Mouse (Mus musculus) embryonic facial prominence, embryonic 10.5 days (tissue): ENCODE data around the gene Ctnna3. TPM values are rescaled to one million over a fixed set of nuclear protein-coding genes. Genes with fewer than 3 reads are reported as not detected.
"Not testable (repeated sequence)": the region's sequence is repeated elsewhere in the genome, so short reads cannot be mapped to it uniquely, and the experiment has no call there.

Experiments used
- DNase-seq: peaks from one replicate; pipeline ENCODE4 v3.0.0-alpha.2; 2017; ENCODE audit warnings: low spot score
- H3K27ac ChIP-seq: fragments of 300-500 bp; sonication (generic); replicated peaks from 2 replicates; pipeline ENCODE4 v1.5.1; 2016; ENCODE audit warnings: mild to moderate bottlenecking
- H3K27me3 ChIP-seq: fragments of 300-500 bp; sonication (generic); replicated peaks from 2 replicates; pipeline ENCODE4 v1.6.1; 2016; ENCODE audit warnings: low read depth, mild to moderate bottlenecking; ENCODE audit not compliant: poor library complexity, severe bottlenecking
- H3K36me3 ChIP-seq: fragments of 300-500 bp; sonication (generic); replicated peaks from 2 replicates; pipeline ENCODE4 v1.6.1; 2016; ENCODE audit warnings: mild to moderate bottlenecking, moderate library complexity
- H3K4me1 ChIP-seq: fragments of 300-500 bp; sonication (generic); 2 replicates; pipeline ENCODE4 v1.6.1; 2016
- H3K4me3 ChIP-seq: fragments of 300-500 bp; sonication (generic); 2 replicates; pipeline ENCODE4 v1.5.1; 2016; ENCODE audit warnings: mild to moderate bottlenecking, moderate library complexity
- H3K9me3 ChIP-seq: fragments of 300-500 bp; sonication (generic); 2 replicates; pipeline ENCODE4 v1.6.1; 2016; ENCODE audit warnings: mild to moderate bottlenecking
- WGBS: fragments of 180-500 bp; shearing (Covaris S2); methylation state at CpG from one replicate; pipeline ENCODE4 v1.1.7; 2016; 5-methylcytosine and 5-hydroxymethylcytosine counted together
- polyA plus RNA-seq: library from polyadenylated mRNA; unstranded; fragments of >200 nt; fragmentation: Nextera tagmentation; extraction: Ambion mirVana; gene quantifications from 2 replicates; pipeline ENCODE4 v1.2.1, GENCODE M21; 2016

Ctnna3 gene
- polyA plus RNA-seq, 1 experiment from 2014 or later = 0.22 TPM

DNA sequence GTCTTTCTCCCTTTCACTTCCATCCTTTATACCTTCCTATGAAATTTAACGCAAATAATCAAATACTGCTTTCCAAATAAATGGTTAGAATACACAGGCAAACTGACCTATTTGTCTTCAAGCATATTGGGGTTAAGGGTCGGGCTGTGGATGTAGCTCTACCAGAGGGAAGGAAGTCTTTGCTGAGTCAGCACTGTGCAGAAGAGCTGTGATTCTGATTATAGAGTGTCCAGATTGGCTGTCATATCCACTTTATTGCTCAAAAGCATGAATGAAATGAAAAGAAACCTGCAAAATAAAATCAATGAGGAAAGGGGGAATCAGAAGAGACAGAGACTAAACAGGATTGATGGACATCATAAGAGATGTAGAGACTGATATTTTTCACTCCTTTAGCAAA lies 1280.1 kb downstream of the Ctnna3 start:
- no peaks in the 10 kb centered on the region for H3K9me3 ChIP-seq
- H3K4me3 ChIP-seq = no peak overlapping the region
- no peak overlapping the region for H3K27ac ChIP-seq
- DNase-seq = no peak
- no peaks in the 10 kb centered on the region for H3K36me3 ChIP-seq
- H3K4me1 ChIP-seq = no peaks in the 10 kb centered on the region
- WGBS = 82% methylated on average over 2 of the region's 2 CpGs
- H3K27me3 ChIP-seq = no peaks in the 10 kb centered on the region

DNA sequence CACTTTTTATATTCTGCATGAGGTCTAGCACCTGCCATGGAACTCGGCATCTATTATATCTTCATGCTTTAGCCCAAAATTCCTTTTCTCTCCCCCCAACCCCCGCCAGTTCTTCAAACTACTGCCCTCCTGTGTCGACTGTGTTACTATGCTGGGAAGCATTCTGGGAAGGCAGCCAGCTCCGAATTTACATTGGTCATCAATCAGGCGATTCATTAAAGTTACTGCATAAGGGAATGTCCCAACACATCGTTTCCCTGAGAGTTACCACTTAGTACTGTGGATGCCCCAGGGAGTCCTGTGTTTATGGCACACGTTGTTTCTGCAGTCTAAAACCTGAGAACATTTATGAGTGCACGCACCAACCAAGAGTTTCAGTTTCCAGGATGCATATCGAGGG lies 1288.1 kb downstream of the Ctnna3 start:
- H3K4me3 ChIP-seq = no peak overlapping the region
- H3K36me3 ChIP-seq = no peaks in the 10 kb centered on the region
- 84% methylated on average over 9 of the region's 9 CpGs for WGBS
- H3K27me3 ChIP-seq = no peaks in the 10 kb centered on the region
- H3K4me1 ChIP-seq = no peaks in the 10 kb centered on the region
- H3K9me3 ChIP-seq = no peaks in the 10 kb centered on the region
- no peak overlapping the region for H3K27ac ChIP-seq
- no peak for DNase-seq

DNA sequence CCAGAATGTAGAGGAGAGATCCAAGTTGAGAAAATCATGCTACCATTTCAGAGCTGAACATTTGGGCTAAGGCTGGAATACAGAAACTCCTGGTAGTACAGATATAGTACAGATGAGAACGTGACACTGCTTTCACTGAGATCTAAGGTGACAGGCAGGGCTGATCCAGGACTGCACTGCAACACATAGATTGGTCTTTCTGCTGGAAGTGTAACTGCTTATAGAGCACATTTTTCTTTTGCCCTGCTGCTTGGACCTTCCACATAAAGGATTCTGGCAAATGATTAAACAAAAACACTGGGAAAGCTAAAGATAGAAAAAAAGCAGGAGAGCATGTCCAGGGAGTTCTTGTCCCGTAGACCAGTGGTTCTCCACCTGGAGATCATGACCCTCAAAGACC lies 1305.8 kb downstream of the Ctnna3 start:
- Histone ChIP-seq H3K9me3 (no peaks in the 10 kb centered on the region), H3K4me1 (no peaks in the 10 kb centered on the region), H3K27ac (no peak overlapping the region), H3K36me3 (no peaks in the 10 kb centered on the region), H3K4me3 (no peak overlapping the region), H3K27me3 (no peaks in the 10 kb centered on the region)
- 78% methylated on average over 2 of the region's 2 CpGs for WGBS
- DNase-seq = no peak

- Histone ChIP-seq H3K27ac (no peak overlapping the region), H3K27me3 (no peaks in the 10 kb centered on the region), H3K4me1 (no peaks in the 10 kb centered on the region), H3K4me3 (no peak overlapping the region), H3K9me3 (no peaks in the 10 kb centered on the region), H3K36me3 (no peaks in the 10 kb centered on the region)
- WGBS = 35% methylated on average over 2 of the region's 2 CpGs
- DNase-seq = no peak
These were observed 1306.7 kb downstream of the Ctnna3 start for GRCm38 (mm10) chr10:64736616-64737015.

- WGBS = 86% methylated on average over 11 of the region's 11 CpGs
These were observed 1311.8 kb downstream of the Ctnna3 start for GRCm38 (mm10) chr10:64741721-64742120.

GRCm38 (mm10) chr10:64744099-64744498 lies 1314.2 kb downstream of the Ctnna3 start:
- H3K4me1 ChIP-seq, H3K4me3 ChIP-seq, H3K27ac ChIP-seq, H3K9me3 ChIP-seq, H3K27me3 ChIP-seq, H3K36me3 ChIP-seq, DNase-seq: not testable (repeated sequence)
- 28% methylated on average over 3 of the region's 3 CpGs for WGBS

More at GRCm38 (mm10) chr10:64741721-64742120, 1311.8 kb downstream of the Ctnna3 start:
- not testable (repeated sequence) for H3K27ac ChIP-seq, H3K27me3 ChIP-seq, H3K9me3 ChIP-seq, H3K4me1 ChIP-seq, H3K4me3 ChIP-seq, DNase-seq, H3K36me3 ChIP-seq

DNA sequence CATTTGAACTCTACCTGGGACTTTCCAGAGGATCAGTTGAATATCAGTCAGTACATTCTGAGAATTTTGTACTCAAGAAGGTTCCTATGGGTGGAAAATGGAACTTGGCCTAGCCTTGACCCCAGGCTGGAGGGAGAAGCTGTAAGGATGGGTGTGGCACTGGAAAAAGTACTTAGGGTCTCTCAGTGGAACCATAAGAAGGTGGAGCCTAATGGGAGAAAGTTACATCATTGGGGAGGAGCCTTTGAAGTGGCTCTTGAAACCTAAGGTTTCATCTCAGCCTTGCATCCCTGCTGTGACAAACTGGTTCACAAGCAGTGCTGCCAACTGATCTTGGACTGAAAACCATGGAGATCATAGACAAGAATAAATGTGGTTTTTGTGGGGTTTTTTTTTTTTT lies 1318.8 kb downstream of the Ctnna3 start:
- Histone ChIP-seq H3K27me3 (no peaks in the 10 kb centered on the region), H3K4me3 (no peak overlapping the region), H3K36me3 (no peaks in the 10 kb centered on the region), H3K9me3 (no peaks in the 10 kb centered on the region), H3K27ac (no peak overlapping the region), H3K4me1 (no peaks in the 10 kb centered on the region)
- DNase-seq = no peak

DNA sequence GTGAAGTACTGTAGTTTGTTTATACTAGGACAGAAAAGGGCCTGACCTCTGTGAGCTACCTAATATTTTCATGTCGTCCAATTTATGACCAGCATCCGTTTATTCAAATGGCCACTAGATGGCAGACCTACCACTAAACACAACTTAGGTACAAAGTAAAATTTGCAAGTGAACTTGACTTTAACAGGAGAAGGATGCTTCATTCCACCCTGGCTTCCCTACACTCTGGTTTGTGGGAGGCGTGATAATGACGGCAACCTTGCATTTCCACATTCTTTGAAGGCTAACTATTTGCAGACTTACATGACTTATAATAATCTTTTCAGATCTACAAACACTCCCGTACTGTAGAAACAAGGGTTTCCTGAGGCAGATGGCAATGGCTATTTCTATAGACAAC lies 1320.9 kb downstream of the Ctnna3 start:
- peak; percentile 15 for DNase-seq
- Histone ChIP-seq H3K4me1 (no peaks in the 10 kb centered on the region), H3K36me3 (no peaks in the 10 kb centered on the region), H3K4me3 (no peak overlapping the region), H3K27me3 (no peaks in the 10 kb centered on the region), H3K9me3 (no peaks in the 10 kb centered on the region), H3K27ac (no peak overlapping the region)
- WGBS = 42% methylated on average over 5 of the region's 5 CpGs

GRCm38 (mm10) chr10:64836315-64836714 lies 1406.4 kb downstream of the Ctnna3 start:
- Histone ChIP-seq H3K27ac (no peak overlapping the region), H3K9me3 (no peaks in the 10 kb centered on the region), H3K36me3 (no peaks in the 10 kb centered on the region), H3K4me3 (no peak overlapping the region), H3K4me1 (no peaks in the 10 kb centered on the region), H3K27me3 (no peaks in the 10 kb centered on the region)
- WGBS = 89% methylated on average over 1 of the region's 1 CpGs
- no peak for DNase-seq

- DNase-seq = no peak
- Histone ChIP-seq H3K27me3 (no peaks in the 10 kb centered on the region), H3K4me1 (no peaks in the 10 kb centered on the region), H3K9me3 (no peaks in the 10 kb centered on the region), H3K27ac (no peak overlapping the region), H3K4me3 (no peak overlapping the region), H3K36me3 (no peaks in the 10 kb centered on the region)
- 86% methylated on average over 2 of the region's 2 CpGs for WGBS
These were observed 1431.5 kb downstream of the Ctnna3 start for GRCm38 (mm10) chr10:64861439-64861838.

- no peak for DNase-seq
- no peaks in the 10 kb centered on the region for H3K27me3 ChIP-seq
- H3K4me3 ChIP-seq = no peak overlapping the region
- H3K27ac ChIP-seq = no peak overlapping the region
- H3K9me3 ChIP-seq = no peaks in the 10 kb centered on the region
- 85% methylated on average over 3 of the region's 3 CpGs for whole genome bisulfite sequencing
- H3K4me1 ChIP-seq = no peaks in the 10 kb centered on the region
- no peaks in the 10 kb centered on the region for H3K36me3 ChIP-seq
These were observed 1441.0 kb downstream of the Ctnna3 start for GRCm38 (mm10) chr10:64870888-64871287.

DNA sequence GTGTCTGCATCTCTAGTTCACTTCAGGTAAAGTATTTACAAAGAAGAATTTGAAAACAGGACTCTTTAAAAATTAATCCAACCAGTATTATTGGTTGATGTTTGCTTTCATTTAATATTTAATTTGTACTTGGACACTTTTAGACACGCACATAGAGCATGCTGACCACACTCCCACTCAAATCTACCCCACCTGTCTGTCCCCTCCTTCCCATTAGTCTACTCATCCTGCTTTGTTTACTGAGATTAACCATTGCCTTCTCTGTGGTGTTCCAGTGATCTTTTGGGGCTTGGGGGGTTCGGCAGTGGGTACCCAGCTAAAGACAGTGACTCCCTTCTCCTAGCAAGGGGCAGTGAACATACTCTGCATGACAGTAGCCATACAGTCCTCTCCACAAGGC lies 1446.6 kb downstream of the Ctnna3 start:
- DNase-seq = no peak
- Histone ChIP-seq H3K4me3 (no peak overlapping the region), H3K9me3 (no peaks in the 10 kb centered on the region), H3K27me3 (no peaks in the 10 kb centered on the region), H3K4me1 (no peaks in the 10 kb centered on the region), H3K27ac (no peak overlapping the region), H3K36me3 (no peaks in the 10 kb centered on the region)
- WGBS = 83% methylated on average over 2 of the region's 2 CpGs

- no peak for DNase-seq
- no peak overlapping the region for H3K27ac ChIP-seq
- H3K4me3 ChIP-seq = no peak overlapping the region
- no peaks in the 10 kb centered on the region for H3K36me3 ChIP-seq
- WGBS = 76% methylated on average over 3 of the region's 3 CpGs
- H3K27me3 ChIP-seq = no peaks in the 10 kb centered on the region
- H3K9me3 ChIP-seq = no peaks in the 10 kb centered on the region
- no peaks in the 10 kb centered on the region for H3K4me1 ChIP-seq
These were observed 1450.0 kb downstream of the Ctnna3 start for GRCm38 (mm10) chr10:64879860-64880259.

DNA sequence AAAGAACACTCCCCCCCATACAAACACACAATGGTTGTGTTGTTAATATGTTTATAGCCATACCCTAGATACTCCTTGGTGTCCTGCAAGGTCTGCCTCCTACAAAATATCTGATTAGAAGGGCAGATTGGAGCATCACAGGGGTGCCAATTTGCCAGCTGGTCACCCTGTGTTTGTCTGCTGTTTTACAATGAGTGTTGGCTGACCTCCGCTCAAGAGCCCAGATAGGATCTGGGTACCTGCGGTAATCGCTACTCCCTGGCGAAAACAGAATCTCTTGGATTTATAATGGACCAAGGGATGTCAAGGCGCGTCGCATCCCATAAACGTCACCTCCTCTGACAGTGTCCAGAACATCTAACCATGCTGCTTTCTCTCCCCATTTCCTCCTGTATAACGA lies 1457.0 kb downstream of the Ctnna3 start:
- Histone ChIP-seq H3K27me3 (no peaks in the 10 kb centered on the region), H3K4me3 (no peak overlapping the region), H3K9me3 (no peaks in the 10 kb centered on the region), H3K27ac (no peak overlapping the region), H3K36me3 (no peaks in the 10 kb centered on the region), H3K4me1 (no peaks in the 10 kb centered on the region)
- no peak for DNase-seq
- 91% methylated on average over 9 of the region's 9 CpGs for WGBS
